Mouse (Mus musculus) liver, embryonic 14.5 days (tissue): ENCODE data around the gene Immt.

Experiments
- CTCF ChIP-seq: IDR thresholded peaks from 2 replicates; pipeline ENCODE4 v1.5.1; 2016; ENCODE audit warnings: antibody characterized with exemption, low read depth, control low read depth
- EP300 ChIP-seq: IDR thresholded peaks from 2 replicates; pipeline ENCODE4 v1.6.1; 2016; ENCODE audit warnings: antibody characterized with exemption, low read depth

GRCm38 (mm10) chr6:71829768-71830167, 1.4 kb upstream of the Immt start:
- no peak for TF ChIP-seq CTCF
- TF ChIP-seq EP300 = no peak
